Mouse (Mus musculus) bone marrow, adult 2 months (tissue): Measurements from ENCODE around the gene Galr2. TPM values are rescaled to one million over a fixed set of nuclear protein-coding genes. Genes with fewer than 3 reads are reported as not detected.
A peak's percentile ranks its signal among the peaks of the same experiment; 100 is the strongest.

ENCODE experiments used
- H3K27ac ChIP-seq: fragments of 200-500 bp; 2 replicates; pipeline ENCODE4 v1.5.1; 2012; ENCODE audit warnings: low read depth, mild to moderate bottlenecking, control low read depth, inconsistent platforms, low read length; ENCODE audit not compliant: control insufficient read depth, poor library complexity, insufficient read depth
- H3K4me1 ChIP-seq: fragments of 200-500 bp; 2 replicates; pipeline ENCODE4 v1.6.1; 2011; ENCODE audit warnings: low read length; ENCODE audit not compliant: control insufficient read depth, insufficient read depth
- H3K4me3 ChIP-seq: fragments of 200-500 bp; replicated peaks from 2 replicates; pipeline ENCODE3; 2011; ENCODE audit warnings: mild to moderate bottlenecking, low read depth, low read length, control low read depth; ENCODE audit not compliant: control insufficient read depth
- CTCF ChIP-seq: fragments of 200-500 bp; IDR thresholded peaks from 2 replicates; pipeline ENCODE4 v1.5.1; 2011; ENCODE audit warnings: low read length, control low read depth; ENCODE audit not compliant: control insufficient read depth, insufficient read depth
- POLR2A ChIP-seq: fragments of 200-500 bp; IDR thresholded peaks from 2 replicates; pipeline ENCODE4 v1.6.1; 2011; ENCODE audit warnings: low read depth, mild to moderate bottlenecking, control low read depth, low read length, borderline replicate concordance; ENCODE audit not compliant: control insufficient read depth
- WGBS: fragments of 180-500 bp; shearing (Covaris S2); methylation state at CpG from one replicate; pipeline ENCODE4 v1.1.7; 2018; 5-methylcytosine and 5-hydroxymethylcytosine counted together
- polyA plus RNA-seq: library from polyadenylated mRNA; stranded (reverse); fragments of >200 nt; gene quantifications from 2 replicates; pipeline ENCODE4 v1.2.4, GENCODE M21; 2011; ENCODE audit warnings: low replicate concordance; ENCODE audit not compliant: missing spikeins, insufficient read depth, insufficient read length

Gene Galr2
- polyA plus RNA-seq, 1 experiment, result not detected

GRCm38 (mm10) chr11:116307762-116308531 lies 27.2 kb downstream of the Galr2 start:
- 73% methylated on average over 12 of the region's 12 CpGs for WGBS
- no peak for TF ChIP-seq POLR2A
- TF ChIP-seq CTCF, result no peak
- H3K4me1 ChIP-seq, result no peaks in the 10 kb centered on the region; the same call in none of the 2 replicates
- H3K4me3 ChIP-seq, result no peak overlapping the region
- H3K27ac ChIP-seq, result peak overlapping the region; percentile 18; the same call in 1 of the 2 replicates

- H3K27ac ChIP-seq, result peak overlapping the region; percentile 60
- TF ChIP-seq CTCF (no peak), POLR2A (no peak)
- no peak overlapping the region for H3K4me3 ChIP-seq
- 40% methylated on average over 3 of the region's 3 CpGs for WGBS
- H3K4me1 ChIP-seq, result no peaks in the 10 kb centered on the region; the same call in none of the 2 replicates
Observed at GRCm38 (mm10) chr11:116309601-116310000, 28.9 kb downstream of the Galr2 start.

- WGBS, result 85% methylated on average over 8 of the region's 8 CpGs
- H3K4me1 ChIP-seq, result no peaks in the 10 kb centered on the region; the same call in 1 of the 2 replicates
- H3K27ac ChIP-seq, result no peak overlapping the region
- no peak overlapping the region for H3K4me3 ChIP-seq
- no peak for TF ChIP-seq CTCF
- TF ChIP-seq POLR2A, result no peak
Observed at GRCm38 (mm10) chr11:116311169-116311568, 30.4 kb downstream of the Galr2 start.

- Histone ChIP-seq H3K4me1 (no peaks in the 10 kb centered on the region; the same call in 1 of the 2 replicates), H3K27ac (no peak overlapping the region), H3K4me3 (no peak overlapping the region)
- WGBS, result 70% methylated on average over 8 of the region's 8 CpGs
- TF ChIP-seq CTCF (no peak), POLR2A (no peak)
Observed at GRCm38 (mm10) chr11:116312359-116312758, 31.6 kb downstream of the Galr2 start.

GRCm38 (mm10) chr11:116318719-116319659 lies 38.2 kb downstream of the Galr2 start:
- peaks cover 4% of the 10 kb centered on the region for H3K4me1 ChIP-seq
- H3K27ac ChIP-seq, result no peak overlapping the region
- WGBS, result 1% methylated on average over 41 of the region's 41 CpGs

GRCm38 (mm10) chr11:116326963-116327603 lies 46.3 kb downstream of the Galr2 start:
- TF ChIP-seq CTCF, result no peak
- TF ChIP-seq POLR2A, result no peak
- H3K4me1 ChIP-seq, result no peaks in the 10 kb centered on the region
- no peak overlapping the region for H3K4me3 ChIP-seq
- 79% methylated on average over 7 of the region's 7 CpGs for WGBS
- no peak overlapping the region for H3K27ac ChIP-seq

More at GRCm38 (mm10) chr11:116318719-116319659, 38.2 kb downstream of the Galr2 start:
- peak overlapping the region; percentile 30 for H3K4me3 ChIP-seq
- TF ChIP-seq CTCF (peak; percentile 94), POLR2A (no peak)

- TF ChIP-seq CTCF (no peak), POLR2A (no peak)
- Histone ChIP-seq H3K4me3 (no peak overlapping the region), H3K4me1 (no peaks in the 10 kb centered on the region), H3K27ac (no peak overlapping the region)
- 75% methylated on average over 18 of the region's 18 CpGs for WGBS
Observed at GRCm38 (mm10) chr11:116329314-116330210, 48.8 kb downstream of the Galr2 start.
